Mouse (Mus musculus) spleen, adult 2 months (tissue): Measurements from ENCODE around the gene Lsm11.

ENCODE experiments used
- CTCF ChIP-seq: fragments of 200-500 bp; IDR thresholded peaks from 2 replicates; pipeline ENCODE4 v1.5.1; 2011; ENCODE audit warnings: mild to moderate bottlenecking, inconsistent platforms; ENCODE audit not compliant: insufficient read depth, insufficient read length, insufficient replicate concordance; ENCODE audit errors: extremely low read depth
- POLR2A ChIP-seq: fragments of 200-500 bp; IDR thresholded peaks from 2 replicates; pipeline ENCODE4 v1.6.1; 2011; ENCODE audit warnings: low read depth, low read length, inconsistent platforms

DNA sequence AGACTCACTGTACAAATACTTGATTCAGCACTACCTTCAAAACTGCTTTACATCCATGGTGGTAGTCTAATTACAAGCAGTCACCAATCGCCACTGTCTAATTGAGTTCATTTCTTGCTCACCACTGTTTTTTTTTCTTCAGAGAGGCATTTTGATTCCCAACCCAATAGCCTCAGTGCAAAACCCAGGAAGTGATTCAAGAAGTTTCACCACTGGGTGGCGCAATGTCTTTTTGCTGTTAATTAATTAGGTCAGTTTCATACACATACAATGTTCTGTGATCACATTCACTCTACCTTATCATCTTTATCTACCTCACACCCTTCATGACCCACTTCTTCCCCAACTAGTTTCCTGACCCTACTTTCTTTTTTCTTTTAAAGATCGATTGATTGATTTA, 14.9 kb upstream of the Lsm11 start:
- TF ChIP-seq CTCF, result no peak
- no peak for TF ChIP-seq POLR2A
